Mouse (Mus musculus): ENCODE results near the gene E2f3. TPM values are rescaled to one million over a fixed set of nuclear protein-coding genes. Genes with fewer than 3 reads are reported as not detected.

E2f3 gene
- polyA plus RNA-seq, 1 experiment from 2014 or later, result 5.3 TPM

GRCm38 (mm10) chr13:29970333-29970732 lies 15.5 kb downstream of the E2f3 start:
- no peaks in the 10 kb centered on the region for H3K9me3 ChIP-seq (ENCODE audit: control insufficient read depth, low read length)
- H3K27me3 ChIP-seq (ENCODE audit: control insufficient read depth, insufficient read depth, low read length), result no peaks in the 10 kb centered on the region
- no peak overlapping the region for H3K4me3 ChIP-seq (replicated peaks; ENCODE audit: low read depth, low read length)
- no peak overlapping the region for H3K9ac ChIP-seq (replicated peaks; ENCODE audit: low read length)
- H3K4me2 ChIP-seq (ENCODE audit: low read length), result no peak overlapping the region
- no peak overlapping the region for H3K27ac ChIP-seq (replicated peaks; ENCODE audit: low read depth, low read length)
- DNase-seq (no peak), ATAC-seq (ENCODE audit: low FRiP score, low TSS enrichment) (no peak)
- no peaks in the 10 kb centered on the region for H3K36me3 ChIP-seq (ENCODE audit: control insufficient read depth, insufficient read depth, low read length)
- 97% methylated on average over 7 of the region's 7 CpGs for WGBS
- no peaks in the 10 kb centered on the region for H3K4me1 ChIP-seq (ENCODE audit: control insufficient read depth, insufficient read depth, low read length)

- Histone ChIP-seq H3K4me3 (replicated peaks; ENCODE audit: low read depth, low read length) (no peak overlapping the region), H3K36me3 (ENCODE audit: control insufficient read depth, insufficient read depth, low read length) (no peaks in the 10 kb centered on the region), H3K4me2 (ENCODE audit: low read length) (no peak overlapping the region), H3K27me3 (ENCODE audit: control insufficient read depth, insufficient read depth, low read length) (no peaks in the 10 kb centered on the region), H3K9me3 (ENCODE audit: control insufficient read depth, low read length) (no peaks in the 10 kb centered on the region), H3K27ac (replicated peaks; ENCODE audit: low read depth, low read length) (no peak overlapping the region), H3K9ac (replicated peaks; ENCODE audit: low read length) (no peak overlapping the region), H3K4me1 (ENCODE audit: control insufficient read depth, insufficient read depth, low read length) (no peaks in the 10 kb centered on the region)
- WGBS, result 97% methylated on average over 7 of the region's 7 CpGs
- ATAC-seq (ENCODE audit: low FRiP score, low TSS enrichment), result no peak
- no peak for DNase-seq
These were observed 17.2 kb downstream of the E2f3 start for GRCm38 (mm10) chr13:29968636-29969035.

GRCm38 (mm10) chr13:29967367-29967766 lies 18.5 kb downstream of the E2f3 start:
- no peak overlapping the region for H3K4me3 ChIP-seq (replicated peaks; ENCODE audit: low read depth, low read length)
- no peak overlapping the region for H3K27ac ChIP-seq (replicated peaks; ENCODE audit: low read depth, low read length)
- H3K36me3 ChIP-seq (ENCODE audit: control insufficient read depth, insufficient read depth, low read length), result no peaks in the 10 kb centered on the region
- H3K4me1 ChIP-seq (ENCODE audit: control insufficient read depth, insufficient read depth, low read length), result no peaks in the 10 kb centered on the region
- no peak for DNase-seq
- no peaks in the 10 kb centered on the region for H3K9me3 ChIP-seq (ENCODE audit: control insufficient read depth, low read length)
- no peak overlapping the region for H3K9ac ChIP-seq (replicated peaks; ENCODE audit: low read length)
- no peak for ATAC-seq (ENCODE audit: low FRiP score, low TSS enrichment)
- WGBS, result 96% methylated on average over 5 of the region's 5 CpGs
- no peaks in the 10 kb centered on the region for H3K27me3 ChIP-seq (ENCODE audit: control insufficient read depth, insufficient read depth, low read length)
- no peak overlapping the region for H3K4me2 ChIP-seq (ENCODE audit: low read length)

- Histone ChIP-seq H3K4me1 (ENCODE audit: control insufficient read depth, insufficient read depth, low read length) (no peaks in the 10 kb centered on the region), H3K4me3 (replicated peaks; ENCODE audit: low read depth, low read length) (no peak overlapping the region), H3K4me2 (ENCODE audit: low read length) (no peak overlapping the region), H3K27me3 (ENCODE audit: control insufficient read depth, insufficient read depth, low read length) (no peaks in the 10 kb centered on the region), H3K27ac (replicated peaks; ENCODE audit: low read depth, low read length) (no peak overlapping the region), H3K9ac (replicated peaks; ENCODE audit: low read length) (no peak overlapping the region), H3K9me3 (ENCODE audit: control insufficient read depth, low read length) (no peaks in the 10 kb centered on the region), H3K36me3 (ENCODE audit: control insufficient read depth, insufficient read depth, low read length) (no peaks in the 10 kb centered on the region)
- ATAC-seq (ENCODE audit: low FRiP score, low TSS enrichment), result no peak
- 95% methylated on average over 8 of the region's 8 CpGs for WGBS
- DNase-seq, result no peak
These were observed 18.9 kb downstream of the E2f3 start for GRCm38 (mm10) chr13:29966966-29967365.

DNA sequence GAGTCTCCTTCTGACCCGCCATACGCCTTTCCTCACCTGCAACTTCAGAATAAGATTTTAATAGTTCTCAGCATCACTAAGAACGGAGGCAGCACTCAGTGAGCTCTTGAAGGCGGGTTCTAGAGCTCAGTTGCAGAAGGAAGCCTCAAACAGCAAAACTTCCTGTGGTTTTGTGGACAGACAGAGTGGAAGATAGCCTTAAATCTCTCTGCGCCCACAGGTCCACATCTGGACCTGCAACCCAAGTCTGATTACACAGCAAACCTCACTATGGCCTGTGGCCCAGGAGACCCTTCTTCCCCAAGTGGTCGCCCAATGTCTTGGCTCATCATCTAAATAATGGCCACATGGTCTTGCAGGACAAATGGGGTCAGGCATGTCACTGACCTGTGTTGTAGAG lies 21.8 kb downstream of the E2f3 start:
- 97% methylated on average over 6 of the region's 6 CpGs for WGBS
- Histone ChIP-seq H3K27ac (replicated peaks; ENCODE audit: low read depth, low read length) (no peak overlapping the region), H3K9ac (replicated peaks; ENCODE audit: low read length) (no peak overlapping the region), H3K4me1 (ENCODE audit: control insufficient read depth, insufficient read depth, low read length) (no peaks in the 10 kb centered on the region), H3K4me2 (ENCODE audit: low read length) (no peak overlapping the region), H3K9me3 (ENCODE audit: control insufficient read depth, low read length) (no peaks in the 10 kb centered on the region), H3K4me3 (replicated peaks; ENCODE audit: low read depth, low read length) (no peak overlapping the region), H3K36me3 (ENCODE audit: control insufficient read depth, insufficient read depth, low read length) (no peaks in the 10 kb centered on the region), H3K27me3 (ENCODE audit: control insufficient read depth, insufficient read depth, low read length) (no peaks in the 10 kb centered on the region)
- ATAC-seq (ENCODE audit: low FRiP score, low TSS enrichment), result no peak
- no peak for DNase-seq

DNA sequence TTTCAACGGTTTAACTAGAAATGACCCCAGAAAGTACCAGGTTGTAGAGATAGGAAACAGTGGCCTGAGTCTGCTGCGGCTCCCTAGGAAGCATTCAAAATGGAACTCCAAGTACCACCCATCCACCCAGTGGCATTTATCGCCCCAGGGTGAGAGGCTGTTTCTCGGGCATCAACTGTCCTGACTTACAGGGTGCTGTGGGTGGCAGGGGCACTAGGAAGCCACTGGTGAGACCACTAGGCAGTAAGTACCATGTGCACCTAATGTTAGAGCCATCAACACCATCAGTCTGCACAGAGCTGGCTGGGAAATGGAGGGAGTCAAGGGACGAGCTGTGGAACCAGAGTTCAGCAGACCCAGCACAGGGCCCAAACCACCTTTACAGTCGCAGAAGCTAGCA lies 25.4 kb downstream of the E2f3 start:
- ATAC-seq (ENCODE audit: low FRiP score, low TSS enrichment), result no peak
- no peaks in the 10 kb centered on the region for H3K9me3 ChIP-seq (ENCODE audit: control insufficient read depth, low read length)
- H3K27ac ChIP-seq (replicated peaks; ENCODE audit: low read depth, low read length), result no peak overlapping the region
- DNase-seq, result no peak
- H3K9ac ChIP-seq (replicated peaks; ENCODE audit: low read length), result no peak overlapping the region
- no peak overlapping the region for H3K4me3 ChIP-seq (replicated peaks; ENCODE audit: low read depth, low read length)
- no peaks in the 10 kb centered on the region for H3K4me1 ChIP-seq (ENCODE audit: control insufficient read depth, insufficient read depth, low read length)
- H3K27me3 ChIP-seq (ENCODE audit: control insufficient read depth, insufficient read depth, low read length), result no peaks in the 10 kb centered on the region
- H3K4me2 ChIP-seq (ENCODE audit: low read length), result no peak overlapping the region
- 93% methylated on average over 6 of the region's 6 CpGs for WGBS
- H3K36me3 ChIP-seq (ENCODE audit: control insufficient read depth, insufficient read depth, low read length), result no peaks in the 10 kb centered on the region

DNA sequence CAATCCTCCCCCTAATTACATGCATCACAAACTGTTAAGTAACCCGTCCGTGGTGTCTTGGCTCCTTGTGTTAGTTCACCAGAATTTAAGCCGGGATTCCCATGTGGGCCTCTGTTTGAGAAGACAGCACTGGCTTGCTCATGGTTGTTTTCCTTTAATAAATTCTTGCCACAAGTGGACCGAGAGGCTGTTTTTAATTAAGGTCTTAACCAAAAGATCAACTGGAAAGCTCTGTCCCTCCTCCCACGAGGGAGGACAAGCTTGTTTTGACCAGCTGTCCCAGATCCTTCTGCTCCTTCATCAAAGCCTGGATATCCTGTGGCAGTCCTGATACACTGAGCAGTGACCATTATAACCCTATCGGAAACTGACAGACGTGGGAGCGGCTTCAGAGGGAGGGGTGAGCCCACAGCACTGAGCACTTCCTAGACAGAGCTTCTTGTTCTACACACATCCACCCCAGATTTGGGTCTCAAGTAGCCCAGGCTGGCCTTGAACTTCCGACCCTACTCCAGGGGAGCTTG lies 28.1 kb downstream of the E2f3 start:
- no peaks in the 10 kb centered on the region for H3K27me3 ChIP-seq (ENCODE audit: control insufficient read depth, insufficient read depth, low read length)
- H3K4me3 ChIP-seq (replicated peaks; ENCODE audit: low read depth, low read length), result no peak overlapping the region
- H3K36me3 ChIP-seq (ENCODE audit: control insufficient read depth, insufficient read depth, low read length), result no peaks in the 10 kb centered on the region
- DNase-seq (peak; percentile 3), ATAC-seq (ENCODE audit: low FRiP score, low TSS enrichment) (no peak)
- H3K4me2 ChIP-seq (ENCODE audit: low read length), result no peak overlapping the region
- H3K9me3 ChIP-seq (ENCODE audit: control insufficient read depth, low read length), result no peaks in the 10 kb centered on the region
- no peaks in the 10 kb centered on the region for H3K4me1 ChIP-seq (ENCODE audit: control insufficient read depth, insufficient read depth, low read length)
- H3K27ac ChIP-seq (replicated peaks; ENCODE audit: low read depth, low read length), result no peak overlapping the region
- WGBS, result 79% methylated on average over 9 of the region's 9 CpGs
- no peak overlapping the region for H3K9ac ChIP-seq (replicated peaks; ENCODE audit: low read length)

DNA sequence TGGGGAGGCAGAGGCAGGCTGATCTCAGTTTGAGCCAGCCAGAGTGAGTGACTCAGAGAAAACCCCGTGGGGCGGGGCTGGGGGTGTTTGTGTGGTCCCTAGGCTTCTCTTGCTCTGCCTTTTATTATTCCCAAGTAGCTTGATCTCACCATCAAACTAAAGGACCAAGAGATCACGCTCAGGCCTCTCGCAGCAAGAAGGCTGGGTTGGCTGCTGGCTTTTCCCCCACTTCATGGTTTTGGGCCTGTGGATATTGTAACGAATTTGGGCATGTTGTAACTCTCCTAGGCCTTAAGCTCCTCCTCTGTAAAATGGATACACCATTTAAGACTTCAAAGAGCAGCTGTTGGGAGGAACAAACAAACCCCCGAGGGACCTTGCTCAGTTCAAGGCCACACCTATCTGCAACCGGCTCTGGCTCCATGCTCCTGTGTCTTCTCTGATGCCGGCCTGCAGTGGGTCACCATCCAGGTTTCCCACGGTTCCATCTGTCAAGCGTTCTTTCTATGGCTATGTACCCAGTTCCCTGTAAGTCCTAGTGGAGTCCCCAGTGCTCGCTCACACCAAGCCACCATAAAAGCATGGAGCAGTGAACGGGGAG lies 28.9 kb downstream of the E2f3 start:
- no peaks in the 10 kb centered on the region for H3K36me3 ChIP-seq (ENCODE audit: control insufficient read depth, insufficient read depth, low read length)

DNA sequence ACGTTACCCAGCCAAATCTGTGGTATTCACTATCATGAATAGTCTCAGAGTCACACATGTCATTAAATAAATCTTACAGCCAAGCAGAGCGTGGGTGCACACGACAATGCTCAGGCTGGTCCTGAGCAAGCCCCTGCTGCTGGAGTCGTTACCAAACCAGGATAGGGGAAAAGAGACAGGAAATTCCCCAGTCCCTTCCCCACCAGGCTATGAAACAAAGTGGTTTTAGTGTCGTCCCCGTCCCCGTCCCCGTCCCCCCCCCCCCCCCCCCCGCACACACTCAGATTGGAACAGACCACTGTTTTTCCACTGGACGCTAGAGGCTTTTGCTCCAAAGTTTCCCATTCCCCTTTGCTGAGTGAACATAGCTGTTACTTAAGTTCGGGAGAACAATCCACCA lies 30.6 kb downstream of the E2f3 start:
- H3K9ac ChIP-seq (replicated peaks; ENCODE audit: low read length), result no peak overlapping the region
- no peaks in the 10 kb centered on the region for H3K27me3 ChIP-seq (ENCODE audit: control insufficient read depth, insufficient read depth, low read length)
- ATAC-seq (ENCODE audit: low FRiP score, low TSS enrichment) (no peak), DNase-seq (no peak)
- WGBS, result 94% methylated on average over 11 of the region's 11 CpGs
- H3K4me3 ChIP-seq (replicated peaks; ENCODE audit: low read depth, low read length), result no peak overlapping the region
- no peaks in the 10 kb centered on the region for H3K9me3 ChIP-seq (ENCODE audit: control insufficient read depth, low read length)
- no peaks in the 10 kb centered on the region for H3K4me1 ChIP-seq (ENCODE audit: control insufficient read depth, insufficient read depth, low read length)
- no peak overlapping the region for H3K27ac ChIP-seq (replicated peaks; ENCODE audit: low read depth, low read length)
- no peaks in the 10 kb centered on the region for H3K36me3 ChIP-seq (ENCODE audit: control insufficient read depth, insufficient read depth, low read length)
- H3K4me2 ChIP-seq (ENCODE audit: low read length), result no peak overlapping the region

More for the DNA sequence above, 28.9 kb downstream of the E2f3 start:
- Histone ChIP-seq H3K4me1 (ENCODE audit: control insufficient read depth, insufficient read depth, low read length) (no peaks in the 10 kb centered on the region), H3K9ac (replicated peaks; ENCODE audit: low read length) (no peak overlapping the region), H3K27me3 (ENCODE audit: control insufficient read depth, insufficient read depth, low read length) (no peaks in the 10 kb centered on the region), H3K27ac (replicated peaks; ENCODE audit: low read depth, low read length) (no peak overlapping the region), H3K4me2 (ENCODE audit: low read length) (no peak overlapping the region), H3K4me3 (replicated peaks; ENCODE audit: low read depth, low read length) (no peak overlapping the region), H3K9me3 (ENCODE audit: control insufficient read depth, low read length) (no peaks in the 10 kb centered on the region)
- no peak for ATAC-seq (ENCODE audit: low FRiP score, low TSS enrichment)
- 93% methylated on average over 12 of the region's 12 CpGs for WGBS
- DNase-seq, result no peak

All from midbrain, embryonic 14.5 days (tissue).